Mouse (Mus musculus) neural tube, embryonic 15.5 days (tissue): Measurements from ENCODE around the gene Nipal1. TPM values are rescaled to one million over a fixed set of nuclear protein-coding genes. Genes with fewer than 3 reads are reported as not detected.

ENCODE experiments used
- ATAC-seq: fragments of 200-750 bp; cut with Nextera tagmentation; 2 replicates; pipeline ENCODE4 v1.8.0; 2017; ENCODE audit warnings: mild to moderate bottlenecking, moderate TSS enrichment, moderate library complexity; ENCODE audit not compliant: low FRiP score
- H3K27ac ChIP-seq: fragments of 300-500 bp; sonication (generic); replicated peaks from 2 replicates; pipeline ENCODE4 v1.5.1; 2015; ENCODE audit warnings: mild to moderate bottlenecking, inconsistent platforms
- H3K27me3 ChIP-seq: fragments of 300-500 bp; sonication (generic); replicated peaks from 2 replicates; pipeline ENCODE4 v1.6.1; 2015; ENCODE audit warnings: inconsistent platforms
- H3K36me3 ChIP-seq: fragments of 300-500 bp; sonication (generic); 2 replicates; pipeline ENCODE4 v1.6.1; 2015; ENCODE audit warnings: inconsistent platforms
- H3K4me1 ChIP-seq: fragments of 300-500 bp; sonication (generic); 2 replicates; pipeline ENCODE4 v1.6.1; 2015; ENCODE audit warnings: inconsistent platforms
- H3K4me2 ChIP-seq: fragments of 300-500 bp; sonication (generic); 2 replicates; pipeline ENCODE4 v1.6.1; 2015; ENCODE audit warnings: inconsistent platforms, mild to moderate bottlenecking, moderate library complexity
- H3K4me3 ChIP-seq: fragments of 300-500 bp; sonication (generic); replicated peaks from 2 replicates; pipeline ENCODE4 v1.5.1; 2015; ENCODE audit warnings: mild to moderate bottlenecking, inconsistent platforms
- H3K9ac ChIP-seq: fragments of 300-500 bp; sonication (generic); replicated peaks from 2 replicates; pipeline ENCODE4 v1.6.1; 2015; ENCODE audit warnings: mild to moderate bottlenecking, inconsistent platforms
- H3K9me3 ChIP-seq: fragments of 300-500 bp; sonication (generic); replicated peaks from 2 replicates; pipeline ENCODE4 v1.6.1; 2016; ENCODE audit warnings: inconsistent platforms
- WGBS: fragments of 180-500 bp; shearing (Covaris S2); methylation state at CpG from one replicate; pipeline ENCODE4 v1.1.7; 2015; ENCODE audit warnings: mixed read lengths; 5-methylcytosine and 5-hydroxymethylcytosine counted together
- polyA plus RNA-seq: library from polyadenylated mRNA; unstranded; fragments of >200 nt; fragmentation: Nextera tagmentation; extraction: Ambion mirVana; gene quantifications from 2 replicates; pipeline ENCODE4 v1.2.1, GENCODE M21; 2015

Nipal1 gene
- polyA plus RNA-seq, 1 experiment from 2014 or later = 0.52 TPM

DNA sequence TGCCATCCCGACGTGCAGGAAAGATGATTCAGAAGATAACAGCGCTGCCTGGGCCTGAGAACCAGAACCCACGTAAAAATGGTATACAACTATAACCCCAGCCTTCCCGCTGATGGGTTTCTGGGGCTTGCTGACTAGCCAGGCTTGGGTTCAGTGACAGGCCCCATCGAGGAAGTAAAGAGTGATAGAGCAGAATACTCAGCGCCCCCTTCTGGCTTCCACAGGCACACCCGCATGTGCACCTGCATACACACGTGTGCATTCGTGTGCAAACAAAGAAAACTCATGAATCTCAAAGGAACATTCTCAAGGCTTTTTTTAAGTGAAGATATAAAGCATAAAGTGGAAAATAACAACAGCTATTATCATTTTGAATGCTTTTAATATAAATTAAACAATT lies 1.5 kb upstream of the Nipal1 start:
- no peak overlapping the region for H3K27ac ChIP-seq
- no peak overlapping the region for H3K9ac ChIP-seq
- H3K4me3 ChIP-seq = no peak overlapping the region
- H3K27me3 ChIP-seq = peaks cover 27% of the 10 kb centered on the region
- H3K4me1 ChIP-seq = peaks cover 15% of the 10 kb centered on the region
- H3K4me2 ChIP-seq = no peak overlapping the region
- ATAC-seq = no peak
- 45% methylated on average over 10 of the region's 10 CpGs for WGBS
- H3K36me3 ChIP-seq = no peaks in the 10 kb centered on the region
- no peaks in the 10 kb centered on the region for H3K9me3 ChIP-seq

DNA sequence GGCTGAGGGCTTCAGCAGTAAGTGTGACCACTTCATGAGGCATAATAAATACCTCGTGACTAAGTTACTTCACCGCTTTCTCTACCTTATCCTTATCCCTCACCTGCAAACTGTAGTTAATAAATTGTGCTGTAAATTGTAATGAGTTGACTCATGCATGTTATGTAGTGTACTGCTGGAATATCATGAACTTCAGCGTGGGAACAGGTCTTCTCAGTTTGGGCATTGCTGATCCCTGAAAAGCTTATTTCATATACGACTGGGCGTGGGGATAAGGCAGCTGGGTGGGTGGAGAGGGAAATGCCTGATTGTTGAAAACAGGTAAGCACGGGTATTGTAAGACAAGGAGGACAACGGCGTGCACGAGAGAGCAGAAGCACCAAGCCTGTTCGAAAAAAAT lies 599 bp upstream of the Nipal1 start:
- peaks cover 15% of the 10 kb centered on the region for H3K4me1 ChIP-seq
- peak overlapping the region; percentile 93 for H3K4me2 ChIP-seq
- no peak for ATAC-seq
- H3K27ac ChIP-seq = no peak overlapping the region
- H3K4me3 ChIP-seq = peak overlapping the region; percentile 49
- peaks cover 27% of the 10 kb centered on the region for H3K27me3 ChIP-seq
- WGBS = 31% methylated on average over 10 of the region's 10 CpGs
- H3K36me3 ChIP-seq = no peaks in the 10 kb centered on the region
- H3K9ac ChIP-seq = peak overlapping the region; percentile 37; the same call in 1 of the 2 replicates
- no peaks in the 10 kb centered on the region for H3K9me3 ChIP-seq

DNA sequence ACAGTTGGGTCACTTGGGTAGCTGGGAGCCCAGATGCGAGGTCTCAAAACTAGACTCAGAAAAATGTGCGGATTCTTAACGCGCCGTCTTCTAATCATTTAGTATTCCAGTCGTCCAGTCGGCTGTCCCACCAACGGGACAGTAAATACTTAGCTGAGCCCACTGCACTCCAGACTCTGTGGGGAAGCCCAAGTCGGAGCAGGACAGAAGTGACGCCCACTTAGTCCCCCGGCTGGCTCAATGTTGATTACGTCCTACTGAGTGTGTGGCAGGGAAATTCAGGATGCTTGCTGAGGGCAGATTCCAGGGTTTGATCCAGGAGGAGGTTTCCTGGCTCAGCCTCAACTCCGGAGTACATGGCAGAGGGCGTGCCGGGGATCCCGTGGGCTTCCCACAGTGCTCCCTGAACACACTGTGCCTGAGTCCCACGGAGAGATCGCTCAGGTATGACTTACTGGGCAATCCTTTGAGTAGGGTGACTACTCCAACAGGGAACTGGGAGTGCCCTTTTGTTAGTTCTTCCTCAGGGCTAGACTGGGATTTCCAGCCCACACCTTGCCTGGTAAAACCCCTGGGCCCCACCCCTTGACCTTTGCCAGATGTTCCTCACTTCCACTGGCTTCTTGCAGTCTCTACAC lies 482 bp downstream of the Nipal1 start:
- H3K27me3 ChIP-seq = peaks cover 27% of the 10 kb centered on the region
- ATAC-seq = peak; percentile 45

DNA sequence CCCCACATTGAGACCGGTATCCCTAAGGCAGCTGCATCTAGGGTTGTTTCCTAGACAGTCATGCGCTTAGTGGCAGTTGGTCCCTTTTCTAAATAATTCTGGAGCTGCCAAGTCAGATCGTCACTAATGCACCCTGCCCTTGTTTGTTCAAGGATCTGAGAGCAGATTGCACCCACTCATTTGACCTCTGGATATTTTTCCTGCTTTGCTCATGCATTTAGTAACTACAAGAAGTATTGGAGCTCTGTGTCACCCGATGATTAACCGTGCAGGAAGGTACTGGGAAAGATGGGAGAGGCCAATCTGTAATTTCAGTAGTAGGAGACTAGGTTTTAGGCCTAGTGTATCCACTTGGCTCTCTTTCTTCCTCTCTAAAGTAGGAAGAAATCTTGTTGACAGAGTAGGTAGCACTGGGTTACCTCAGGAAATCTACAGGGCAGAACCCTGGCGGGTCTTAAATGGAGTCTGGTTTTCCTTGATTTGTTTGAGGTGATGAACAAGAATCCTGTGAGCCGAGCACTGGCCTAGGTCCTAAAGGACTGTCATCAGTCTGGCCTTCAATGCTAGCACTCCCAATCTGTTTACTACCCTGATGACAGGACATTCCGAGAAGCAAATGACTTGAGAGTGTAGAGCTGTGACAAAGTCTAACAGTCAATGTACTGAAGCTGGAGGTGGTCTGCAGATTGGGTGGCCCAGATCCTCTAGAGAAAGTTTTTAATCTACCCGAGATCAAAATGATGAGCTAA lies 1.6 kb downstream of the Nipal1 start:
- no peaks in the 10 kb centered on the region for H3K36me3 ChIP-seq
- H3K9me3 ChIP-seq = no peaks in the 10 kb centered on the region
- H3K27ac ChIP-seq = no peak overlapping the region
- no peak overlapping the region for H3K4me3 ChIP-seq
- WGBS = 78% methylated on average over 9 of the region's 9 CpGs
- H3K27me3 ChIP-seq = peaks cover 27% of the 10 kb centered on the region
- H3K4me2 ChIP-seq = no peak overlapping the region
- H3K9ac ChIP-seq = no peak overlapping the region
- ATAC-seq = no peak
- peaks cover 15% of the 10 kb centered on the region for H3K4me1 ChIP-seq

More for the DNA sequence above, 482 bp downstream of the Nipal1 start:
- H3K9me3 ChIP-seq = no peaks in the 10 kb centered on the region
- WGBS = 7% methylated on average over 18 of the region's 18 CpGs
- peaks cover 15% of the 10 kb centered on the region for H3K4me1 ChIP-seq
- no peak overlapping the region for H3K27ac ChIP-seq
- peak overlapping the region; percentile 93 for H3K4me2 ChIP-seq
- H3K9ac ChIP-seq = peak overlapping the region; percentile 37; the same call in 1 of the 2 replicates
- no peaks in the 10 kb centered on the region for H3K36me3 ChIP-seq
- H3K4me3 ChIP-seq = peak overlapping the region; percentile 49

DNA sequence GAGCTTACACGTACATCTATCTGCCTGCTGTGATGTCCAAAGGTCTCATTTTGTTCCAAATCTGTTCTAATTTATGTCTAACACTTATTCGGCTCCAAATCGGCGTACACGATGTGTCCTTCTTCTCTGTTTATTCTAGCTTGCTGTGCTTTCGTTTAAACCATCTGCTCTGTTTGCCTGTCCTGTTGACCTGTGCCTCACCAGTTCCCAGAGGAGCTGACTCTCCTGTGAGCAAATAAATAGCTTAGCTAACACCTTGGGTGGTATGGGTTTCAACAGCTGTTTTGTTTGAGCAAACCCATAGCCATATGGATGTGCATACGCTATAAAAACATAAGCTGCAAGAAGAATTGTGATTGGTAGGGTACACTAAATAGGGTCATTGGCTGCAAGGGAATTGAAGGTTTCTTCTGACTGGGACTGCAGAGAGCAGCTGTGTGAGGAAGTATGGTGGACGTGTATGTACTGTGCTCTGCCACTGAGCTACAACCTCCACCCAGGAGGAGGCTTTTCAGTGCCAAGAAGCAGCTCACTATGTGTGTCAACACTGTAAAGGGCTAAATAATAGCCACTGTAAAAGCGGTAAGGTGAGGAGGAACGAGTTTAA lies 5.6 kb downstream of the Nipal1 start:
- H3K9me3 ChIP-seq = no peaks in the 10 kb centered on the region
- H3K4me3 ChIP-seq = no peak overlapping the region
- ATAC-seq = no peak
- no peak overlapping the region for H3K9ac ChIP-seq
- H3K4me2 ChIP-seq = no peak overlapping the region
- peaks cover 11% of the 10 kb centered on the region for H3K27me3 ChIP-seq
- no peak overlapping the region for H3K27ac ChIP-seq
- H3K4me1 ChIP-seq = 0 out of 2 replicates have a peak, but pooled peaks cover 1% of the 10 kb centered on the region
- WGBS = 66% methylated on average over 10 of the region's 10 CpGs
- no peaks in the 10 kb centered on the region for H3K36me3 ChIP-seq

DNA sequence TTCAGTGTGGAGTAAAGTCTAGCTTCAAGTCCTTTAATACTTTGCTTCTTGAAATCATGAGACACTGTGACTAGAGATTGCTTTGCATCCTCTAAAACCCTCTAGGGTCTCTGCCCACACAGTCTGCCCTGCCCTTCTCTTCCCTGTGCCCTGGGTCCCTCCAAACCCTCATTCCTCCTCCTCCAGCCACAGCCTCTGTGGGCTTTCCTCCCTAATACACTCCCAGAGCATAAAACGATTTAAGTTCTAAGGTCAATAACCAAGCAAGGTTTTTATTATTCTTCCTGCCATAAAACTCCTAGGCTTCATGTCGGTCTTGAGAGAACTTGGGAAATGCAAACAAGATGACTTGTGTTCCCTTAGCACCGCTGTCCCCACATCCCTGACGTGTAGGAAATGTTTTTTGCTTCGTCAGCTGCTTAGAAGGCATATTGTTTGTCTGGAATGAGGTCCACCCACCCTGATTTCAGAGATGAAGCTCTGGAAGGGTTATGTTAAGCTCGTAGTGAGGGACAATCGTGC lies 8.7 kb downstream of the Nipal1 start:
- no peak overlapping the region for H3K27ac ChIP-seq
- H3K9me3 ChIP-seq = no peaks in the 10 kb centered on the region
- H3K27me3 ChIP-seq = no peaks in the 10 kb centered on the region
- H3K4me1 ChIP-seq = no peaks in the 10 kb centered on the region
- whole genome bisulfite sequencing = 28% methylated on average over 7 of the region's 7 CpGs
- H3K9ac ChIP-seq = no peak overlapping the region
- H3K36me3 ChIP-seq = no peaks in the 10 kb centered on the region
- ATAC-seq = no peak
- H3K4me3 ChIP-seq = no peak overlapping the region
- H3K4me2 ChIP-seq = no peak overlapping the region

DNA sequence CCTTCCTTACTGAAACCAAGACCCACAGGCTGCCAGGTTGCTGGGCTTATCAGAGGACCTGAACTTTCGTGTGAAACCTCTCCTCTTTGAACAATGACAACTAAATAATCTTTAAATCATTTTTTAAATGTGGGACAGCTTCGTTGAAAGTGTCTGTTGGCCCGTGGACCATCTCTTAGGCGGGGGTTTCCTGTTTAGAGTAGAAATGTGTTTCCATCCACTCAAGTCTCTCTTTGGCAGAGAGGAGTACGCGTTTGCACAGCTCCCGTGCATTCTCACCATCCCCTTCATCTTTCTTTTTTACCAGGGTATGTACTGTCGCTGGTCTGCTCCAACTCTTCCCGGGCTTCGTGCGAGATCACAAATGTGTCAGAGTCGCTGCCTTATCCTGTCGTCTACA lies 10.8 kb downstream of the Nipal1 start:
- H3K4me1 ChIP-seq = no peaks in the 10 kb centered on the region
- 93% methylated on average over 13 of the region's 13 CpGs for WGBS
- H3K9ac ChIP-seq = no peak overlapping the region
- H3K36me3 ChIP-seq = no peaks in the 10 kb centered on the region
- no peaks in the 10 kb centered on the region for H3K9me3 ChIP-seq
- no peak overlapping the region for H3K4me3 ChIP-seq
- H3K27me3 ChIP-seq = no peaks in the 10 kb centered on the region
- no peak overlapping the region for H3K4me2 ChIP-seq
- ATAC-seq = no peak
- no peak overlapping the region for H3K27ac ChIP-seq

DNA sequence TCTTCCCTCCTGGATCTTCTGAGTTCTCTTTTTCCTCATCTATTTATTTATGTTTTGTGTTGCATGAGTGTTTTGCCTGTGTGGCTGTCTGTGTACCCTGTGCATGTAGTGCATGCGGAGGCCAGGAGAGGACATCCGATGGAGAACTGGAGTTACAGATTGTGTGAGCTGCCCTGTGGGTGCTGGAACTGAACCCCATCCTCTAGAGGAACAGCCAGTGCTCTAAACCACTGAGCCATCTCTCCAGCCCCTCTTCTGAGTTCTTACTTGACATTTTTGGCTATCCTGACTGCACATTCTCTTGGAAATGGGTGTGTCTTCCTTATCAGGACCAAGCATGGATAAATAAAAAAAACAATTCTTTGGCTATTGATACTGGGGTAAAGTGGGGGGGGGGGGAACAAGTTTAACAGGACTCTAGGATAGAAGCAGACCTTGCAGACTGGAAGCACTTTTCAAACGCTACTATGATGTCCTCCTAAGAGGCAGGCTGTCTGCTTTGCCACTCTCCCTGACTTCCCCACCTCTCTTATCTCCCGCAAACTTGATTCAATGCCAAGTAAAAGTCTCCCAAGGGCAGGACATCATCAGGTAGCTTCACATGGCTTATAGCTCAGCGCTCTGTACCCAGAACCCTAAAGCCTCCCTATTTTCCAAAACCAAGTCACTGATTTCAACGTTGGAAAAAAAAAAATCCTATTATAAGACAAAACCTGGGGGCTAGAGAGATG lies 13.6 kb downstream of the Nipal1 start:
- Histone ChIP-seq H3K4me2 (no peak overlapping the region), H3K4me3 (no peak overlapping the region), H3K27me3 (no peaks in the 10 kb centered on the region), H3K9ac (no peak overlapping the region), H3K9me3 (no peaks in the 10 kb centered on the region), H3K27ac (no peak overlapping the region), H3K4me1 (peaks cover under 1% of the 10 kb centered on the region; the same call in 1 of the 2 replicates), H3K36me3 (no peaks in the 10 kb centered on the region)
- WGBS = 87% methylated on average over 6 of the region's 6 CpGs
- ATAC-seq = no peak

DNA sequence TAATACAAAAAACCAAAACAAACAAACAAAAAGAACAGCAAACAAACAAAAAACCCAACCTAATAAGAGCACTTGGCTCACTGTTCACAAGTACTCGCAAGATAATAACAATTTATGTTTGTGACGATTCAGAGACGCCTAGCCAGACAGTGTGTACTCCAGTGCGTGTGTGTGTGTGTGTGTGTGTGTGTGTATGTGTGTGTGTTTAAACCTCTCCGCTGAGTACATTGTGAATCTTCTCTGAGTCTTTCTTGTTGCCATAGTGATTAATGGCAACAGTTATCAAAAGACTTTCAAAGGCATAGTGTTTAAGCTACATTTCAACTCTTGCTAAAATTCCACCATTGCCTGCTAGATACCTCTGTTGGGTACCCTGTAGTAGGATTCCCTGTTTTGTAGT lies 16.5 kb downstream of the Nipal1 start:
- Histone ChIP-seq H3K27ac (no peak overlapping the region), H3K4me1 (peaks cover 5% of the 10 kb centered on the region; the same call in 1 of the 2 replicates), H3K4me2 (no peak overlapping the region), H3K27me3 (no peaks in the 10 kb centered on the region), H3K36me3 (no peaks in the 10 kb centered on the region), H3K4me3 (no peak overlapping the region), H3K9me3 (no peaks in the 10 kb centered on the region), H3K9ac (no peak overlapping the region)
- no peak for ATAC-seq
- 71% methylated on average over 5 of the region's 5 CpGs for WGBS

DNA sequence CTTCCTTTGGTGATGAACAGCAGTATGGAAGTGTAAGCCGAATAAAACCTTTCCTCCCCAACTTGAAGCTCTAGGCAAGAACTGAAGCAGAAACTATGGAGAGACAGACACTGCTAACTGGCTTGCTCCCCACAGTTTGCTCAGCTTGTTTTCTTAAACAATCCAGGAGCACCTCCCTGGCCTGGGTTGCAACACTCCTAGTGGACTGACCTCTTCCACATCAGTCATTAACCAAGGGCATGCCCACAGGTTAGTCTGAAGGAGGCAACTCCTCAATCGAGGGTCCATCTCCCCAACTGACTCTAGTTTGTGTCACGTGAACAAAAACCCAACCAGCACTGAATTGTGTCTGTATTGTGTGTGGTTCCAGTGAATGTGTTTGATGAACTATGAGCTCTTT lies 17.3 kb downstream of the Nipal1 start:
- Histone ChIP-seq H3K4me1 (peaks cover 5% of the 10 kb centered on the region; the same call in 1 of the 2 replicates), H3K4me2 (no peak overlapping the region), H3K27ac (no peak overlapping the region), H3K4me3 (no peak overlapping the region), H3K9ac (no peak overlapping the region), H3K9me3 (no peaks in the 10 kb centered on the region), H3K36me3 (no peaks in the 10 kb centered on the region), H3K27me3 (no peaks in the 10 kb centered on the region)
- ATAC-seq = no peak
- WGBS = 57% methylated on average over 3 of the region's 3 CpGs

DNA sequence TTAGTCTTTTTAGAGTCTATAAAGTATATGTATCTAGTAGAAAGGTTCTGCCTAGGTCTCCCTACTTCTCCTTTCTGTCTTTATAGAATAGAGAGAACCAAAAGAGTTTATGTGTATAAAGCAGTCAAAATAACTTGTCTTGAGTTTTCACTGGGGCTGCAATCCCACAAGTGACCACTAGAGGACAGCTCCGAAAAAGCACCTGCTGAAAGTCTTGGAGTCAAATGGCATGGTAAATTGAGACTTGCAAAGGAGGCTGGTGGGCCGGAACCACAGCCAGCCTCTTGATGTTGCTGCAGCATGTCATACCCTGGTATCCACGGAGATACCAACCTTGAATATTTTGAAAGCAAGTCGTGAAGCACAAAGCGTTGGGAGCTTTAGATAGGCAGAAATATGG lies 17.7 kb downstream of the Nipal1 start:
- Histone ChIP-seq H3K4me1 (peaks cover 5% of the 10 kb centered on the region; the same call in 1 of the 2 replicates), H3K4me3 (no peak overlapping the region), H3K27me3 (no peaks in the 10 kb centered on the region), H3K9ac (no peak overlapping the region), H3K36me3 (no peaks in the 10 kb centered on the region), H3K27ac (no peak overlapping the region), H3K9me3 (no peaks in the 10 kb centered on the region), H3K4me2 (no peak overlapping the region)
- ATAC-seq = no peak
- WGBS = 32% methylated on average over 5 of the region's 5 CpGs
